Mouse (Mus musculus): ENCODE results near the gene Lrrc15.
A peak's percentile ranks its signal among the peaks of the same experiment; 100 is the strongest.

Gene Lrrc15

DNA sequence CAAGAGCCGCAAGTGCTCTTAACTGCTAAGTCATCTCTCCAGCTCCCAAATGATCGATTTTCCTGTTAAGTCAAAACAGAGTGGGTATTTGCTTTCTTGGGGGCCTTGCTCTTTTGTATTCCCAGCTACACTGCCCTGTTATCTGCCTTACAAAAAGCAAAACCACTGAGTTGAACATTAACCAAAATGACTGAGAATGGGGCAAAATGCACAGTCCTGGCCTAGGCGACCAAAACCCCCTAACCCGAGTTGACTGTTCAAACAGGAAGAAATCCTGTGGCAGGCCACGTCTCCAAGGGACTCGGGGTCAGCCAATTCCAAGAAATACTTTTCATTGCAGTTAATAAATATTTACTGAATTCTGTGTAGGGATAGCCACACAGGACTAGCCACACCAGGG lies 44.3 kb downstream of the Lrrc15 start:
- no peak for DNase-seq (ENCODE audit: low read depth, low spot score)

DNA sequence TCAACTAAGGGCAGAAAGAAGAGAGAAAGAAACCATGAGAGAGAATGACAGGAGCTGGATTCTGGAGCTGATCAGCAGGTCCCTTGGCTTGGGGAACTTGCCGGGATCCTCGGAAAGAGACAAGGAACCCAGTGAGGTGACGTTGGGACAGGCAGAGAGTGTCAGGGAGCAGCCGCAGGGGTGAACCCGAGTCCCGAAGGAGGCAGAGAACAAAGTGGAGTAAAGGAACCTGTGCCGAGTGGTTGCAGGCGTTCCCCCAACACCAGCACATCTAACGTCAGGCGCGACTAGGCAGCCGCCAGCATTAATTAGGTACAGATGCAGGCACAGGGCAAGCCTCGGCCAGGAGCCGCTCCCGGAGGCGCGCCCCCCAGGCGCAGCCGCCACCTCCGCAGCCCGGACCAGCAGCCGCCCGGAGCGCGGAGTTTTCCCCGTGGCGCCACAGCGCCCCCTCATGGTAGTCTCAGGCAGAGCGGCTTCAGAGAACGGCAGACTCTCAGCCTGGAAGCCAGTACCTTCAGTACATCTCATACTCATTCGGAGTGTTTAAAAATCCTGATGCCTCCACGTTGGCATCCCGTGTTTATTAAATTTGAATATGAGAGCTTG lies 46.9 kb downstream of the Lrrc15 start:
- peak; percentile 93 for DNase-seq (ENCODE audit: low read depth, low spot score)

DNA sequence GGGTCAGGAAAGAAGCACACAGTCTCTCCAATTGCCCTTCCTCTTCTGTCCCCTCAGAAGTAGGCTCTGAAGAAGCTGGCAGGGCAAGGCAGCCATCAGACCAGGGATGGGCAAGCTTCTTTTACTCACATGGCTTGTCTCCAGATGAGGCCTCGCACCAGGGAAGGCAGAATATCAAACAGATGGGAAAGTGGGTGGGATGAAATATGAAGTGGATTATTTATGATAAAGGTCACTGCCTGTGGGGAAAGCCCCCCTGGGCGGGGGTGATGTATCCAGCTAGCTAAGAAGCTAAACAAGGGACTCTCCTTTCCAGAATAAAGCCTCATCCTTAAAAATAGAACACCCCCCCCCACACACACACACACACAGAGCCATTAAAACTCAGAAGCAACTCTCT lies 47.5 kb downstream of the Lrrc15 start:
- DNase-seq (ENCODE audit: low read depth, low spot score) = no peak

DNA sequence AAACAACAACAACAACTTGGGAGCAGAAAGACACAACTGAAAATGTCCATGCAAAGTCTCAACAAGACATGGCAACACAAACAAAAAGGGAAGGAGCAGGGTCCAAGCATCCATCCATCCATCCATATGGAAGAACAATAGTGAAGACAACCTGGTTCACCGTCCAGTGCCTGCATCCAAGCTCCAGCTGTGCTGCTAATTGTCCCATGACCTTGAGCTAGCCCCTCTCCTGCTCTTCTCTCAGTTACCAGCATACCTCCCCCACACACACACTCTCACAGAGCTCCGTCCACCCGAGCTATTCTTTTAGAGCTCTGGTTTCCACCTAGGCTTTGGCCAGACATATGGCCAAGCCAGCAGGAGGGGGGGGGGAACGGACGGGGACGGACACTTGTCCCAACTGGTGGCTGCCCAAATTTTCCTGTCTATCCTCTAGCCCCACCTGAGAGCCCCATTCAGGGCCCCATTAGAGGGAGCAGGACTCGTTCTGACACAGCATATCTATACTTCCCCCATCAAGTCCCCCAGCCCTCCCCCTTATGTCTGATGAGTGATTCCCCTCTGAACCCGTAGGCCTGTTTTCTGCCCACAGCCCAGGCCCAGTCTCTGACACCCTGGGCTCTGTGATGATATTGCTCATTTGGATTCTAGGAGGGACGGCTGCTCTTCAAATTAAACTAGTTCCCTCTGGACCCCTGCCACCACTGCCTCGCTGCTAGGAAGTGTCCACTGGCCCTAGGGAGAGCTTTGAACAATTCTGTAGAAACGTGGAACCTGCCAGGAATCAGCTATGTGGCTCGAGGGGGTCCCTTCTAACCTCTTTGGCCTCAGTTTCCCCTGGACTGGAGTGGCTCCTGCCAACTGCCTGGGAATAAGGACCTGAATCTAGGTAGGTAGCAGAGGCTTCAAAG lies 48.2 kb downstream of the Lrrc15 start:
- DNase-seq (ENCODE audit: low read depth, low spot score) = no peak

DNA sequence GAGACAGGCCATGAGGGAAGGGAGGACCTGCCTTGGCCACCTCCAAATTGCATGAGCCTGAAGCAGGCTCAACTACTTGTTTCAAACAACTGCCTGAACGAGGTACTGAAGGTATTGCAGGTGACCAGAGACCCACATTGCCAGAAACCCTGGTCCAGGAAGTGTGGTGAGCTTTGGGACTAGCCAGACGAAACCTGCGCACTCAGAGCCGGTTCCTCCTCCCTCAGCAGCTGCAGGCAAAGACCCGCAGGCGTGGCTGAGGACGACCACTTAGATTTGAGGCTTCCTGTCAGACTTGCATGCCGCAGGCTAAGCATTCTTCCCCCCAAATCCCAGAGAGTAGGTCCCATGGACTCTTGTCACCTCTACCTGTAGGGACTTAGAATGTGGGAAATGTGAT lies 49.0 kb downstream of the Lrrc15 start:
- no peak for DNase-seq (ENCODE audit: low read depth, low spot score)

DNA sequence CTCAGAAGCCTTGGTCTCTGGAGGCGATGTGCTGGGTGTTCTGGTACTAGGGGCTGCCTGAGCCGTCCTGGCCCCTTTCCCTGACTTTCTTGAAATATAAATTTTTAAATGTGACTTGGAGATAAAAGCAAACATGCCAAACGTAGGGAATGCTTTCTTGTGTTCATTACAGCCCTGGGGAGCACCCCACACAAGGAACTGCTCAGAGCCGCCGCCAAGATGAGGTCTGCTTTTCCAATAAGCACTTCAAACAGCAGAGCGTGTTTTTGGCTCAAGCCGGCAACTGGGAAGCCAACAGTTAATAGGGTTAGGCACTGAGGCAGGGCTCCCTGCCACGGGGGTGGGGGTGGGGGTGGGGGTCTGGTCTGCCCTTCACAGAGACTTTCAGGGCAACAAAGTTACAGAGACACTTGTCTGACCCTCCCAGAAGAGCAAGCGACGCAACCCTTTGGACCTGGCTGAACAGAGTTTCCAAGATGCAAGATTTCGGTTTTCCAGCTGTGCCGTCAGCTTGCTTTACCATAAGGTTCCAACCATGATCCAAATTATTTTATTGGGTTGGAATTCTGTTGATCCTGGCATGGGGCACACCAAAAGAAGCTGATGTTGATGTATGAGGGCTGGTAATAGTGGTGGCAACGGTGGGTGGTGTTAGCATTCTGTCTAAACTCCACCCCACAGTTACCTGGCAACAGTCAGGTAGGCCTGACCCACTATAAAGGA lies 51.0 kb downstream of the Lrrc15 start:
- DNase-seq (ENCODE audit: low read depth, low spot score) = no peak

DNA sequence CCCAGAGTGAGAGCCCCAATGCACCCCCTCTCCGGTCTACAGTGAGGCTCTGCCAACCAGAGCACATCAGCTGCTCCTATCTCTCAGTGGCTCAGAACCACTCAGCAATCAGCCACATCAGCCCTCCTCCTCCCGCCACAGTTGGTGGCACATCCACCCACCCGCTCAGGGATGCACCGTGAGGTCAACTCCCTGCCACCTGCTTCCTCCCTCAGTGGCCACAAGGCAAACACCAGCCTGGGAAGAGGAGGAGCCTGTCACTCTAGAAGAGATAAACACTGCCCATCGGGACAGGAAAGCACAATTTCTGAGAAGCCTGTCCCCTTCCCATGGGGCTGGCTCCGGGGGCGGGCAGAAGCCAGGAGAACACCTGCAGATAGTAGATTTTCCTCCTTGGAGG lies 55.7 kb downstream of the Lrrc15 start:
- no peak for DNase-seq (ENCODE audit: low read depth, low spot score)

DNA sequence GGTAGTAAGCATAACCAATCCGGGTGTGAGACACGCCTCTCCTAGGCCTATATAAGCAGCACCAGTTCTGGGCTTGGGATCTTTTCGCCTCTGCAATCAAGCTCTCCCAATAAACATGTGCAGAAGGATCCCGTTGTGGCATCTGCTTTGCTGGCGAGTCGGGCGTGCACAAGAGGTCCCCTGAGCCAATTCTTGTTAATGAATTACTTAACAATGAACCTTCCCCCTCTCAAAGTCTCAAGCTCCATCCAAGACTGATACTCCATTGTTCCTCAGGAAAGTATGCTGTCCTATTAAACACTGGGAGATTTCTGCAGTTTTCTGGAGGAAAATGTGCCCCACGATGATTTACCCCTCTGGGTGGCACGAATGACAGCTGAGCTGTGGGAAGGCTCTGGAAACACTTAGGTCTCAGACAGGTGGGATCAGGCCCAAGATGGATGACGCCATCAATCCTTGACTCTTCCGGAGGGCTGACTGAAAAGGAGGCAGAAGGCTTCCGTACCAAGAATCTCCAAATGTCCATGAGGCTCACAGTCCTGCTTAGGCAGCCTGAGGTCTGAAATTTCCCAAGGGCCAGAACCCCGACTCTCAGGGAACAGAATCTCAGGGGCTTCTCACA lies 61.8 kb downstream of the Lrrc15 start:
- DNase-seq (ENCODE audit: low read depth, low spot score) = no peak

All from forelimb bud, embryonic 11.5 days (tissue).